Mouse (Mus musculus) cerebellum, adult 11 months (tissue): ENCODE data around the gene Stac2.

Source experiments
- DNase-seq: peaks from one replicate; pipeline ENCODE4 v3.0.0; 2022

Stac2 gene

GRCm38 (mm10) chr11:98020710-98021109 lies 32.6 kb downstream of the Stac2 start:
- DNase-seq = no peak

- DNase-seq = no peak
Measured at GRCm38 (mm10) chr11:98019883-98020610, 33.2 kb downstream of the Stac2 start.

GRCm38 (mm10) chr11:98018858-98019641 lies 34.2 kb downstream of the Stac2 start:
- DNase-seq = no peak

- no peak for DNase-seq
Measured at GRCm38 (mm10) chr11:98018222-98018621, 35.0 kb downstream of the Stac2 start.

DNA sequence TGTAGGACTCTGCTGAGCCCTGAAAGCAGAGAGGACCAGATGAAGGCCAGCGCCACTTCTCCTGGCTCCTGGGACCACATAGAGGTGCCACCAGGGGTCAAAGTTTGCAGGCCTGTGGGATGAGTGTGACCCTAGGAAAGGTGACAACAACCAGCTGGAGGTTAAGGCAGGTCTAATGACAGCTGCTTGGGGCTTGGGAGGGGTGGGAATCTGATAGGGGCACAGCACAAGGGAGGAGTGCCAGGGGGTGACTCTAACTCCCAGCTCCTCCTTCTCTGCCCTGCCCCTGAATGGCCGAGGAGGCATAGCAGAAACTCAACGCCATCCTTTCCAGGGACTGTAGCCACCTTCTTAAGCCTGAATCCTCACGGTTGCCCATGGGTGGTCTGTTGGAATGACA lies 36.4 kb downstream of the Stac2 start:
- DNase-seq = no peak

- DNase-seq = no peak
Measured at GRCm38 (mm10) chr11:98016177-98016576, 37.1 kb downstream of the Stac2 start.

GRCm38 (mm10) chr11:98012831-98013230 lies 40.4 kb downstream of the Stac2 start:
- DNase-seq = no peak

GRCm38 (mm10) chr11:98011716-98012115 lies 41.5 kb downstream of the Stac2 start:
- DNase-seq = no peak

- no peak for DNase-seq
Measured at GRCm38 (mm10) chr11:98008087-98008486, 45.2 kb downstream of the Stac2 start.

DNA sequence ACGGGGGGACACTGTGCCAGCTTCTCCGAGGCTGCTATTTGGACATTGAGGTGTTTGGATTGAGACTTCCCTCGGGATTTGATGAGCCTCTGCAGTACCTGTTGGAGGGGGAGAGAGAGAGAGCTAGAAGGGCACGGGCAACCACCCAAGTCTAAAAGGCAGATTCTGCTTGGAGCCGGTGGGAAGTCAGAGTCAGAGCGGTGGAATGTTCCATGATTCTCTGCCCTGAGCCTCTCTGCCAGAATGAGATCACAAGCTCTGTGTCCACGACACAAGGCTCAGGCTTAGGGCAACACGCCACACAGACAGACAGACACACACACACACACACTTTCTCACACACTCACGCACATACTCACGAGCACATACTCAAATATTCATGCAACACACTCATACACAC lies 47.6 kb downstream of the Stac2 start:
- no peak for DNase-seq

DNA sequence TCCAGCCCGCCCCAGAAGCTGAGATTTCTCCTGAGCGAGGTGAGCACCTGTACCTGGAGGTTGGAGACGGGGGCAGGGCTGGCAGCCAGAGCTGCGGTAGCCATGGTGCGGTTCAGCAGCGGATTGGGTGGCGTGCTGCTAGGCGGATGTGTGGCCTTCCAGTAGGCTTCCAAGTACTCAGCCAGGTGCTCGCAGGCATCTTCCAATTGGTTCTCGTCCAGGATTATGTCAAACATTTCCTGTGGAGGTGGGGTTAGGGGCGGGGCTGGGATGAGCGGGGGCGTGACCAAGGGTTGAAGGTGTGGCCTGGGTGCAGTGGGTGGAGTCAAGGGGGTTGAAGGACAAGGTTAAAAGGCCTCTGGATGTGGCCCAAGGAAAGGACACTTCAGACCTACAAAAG lies 48.2 kb downstream of the Stac2 start:
- no peak for DNase-seq

DNA sequence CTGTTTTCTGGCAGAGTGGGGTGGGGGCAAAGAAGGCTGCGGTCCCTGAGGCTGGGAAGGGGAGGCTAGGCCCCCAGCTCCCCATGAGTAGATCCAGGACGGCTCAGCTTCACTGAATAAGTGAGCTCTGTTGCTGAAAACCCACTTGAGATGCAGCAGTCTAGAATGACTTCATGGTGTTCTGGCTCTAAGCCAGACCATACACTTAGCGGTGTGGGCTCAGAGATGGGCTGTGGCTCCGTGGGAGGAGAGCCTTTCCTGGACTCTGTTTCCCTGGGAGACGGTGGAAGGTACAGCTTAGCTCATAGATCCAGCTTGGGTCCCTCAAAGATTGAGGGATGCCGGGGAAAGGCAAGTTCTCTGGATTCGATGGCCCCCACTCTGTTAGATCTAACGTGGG lies 49.1 kb downstream of the Stac2 start:
- no peak for DNase-seq

GRCm38 (mm10) chr11:98003171-98003671 lies 50.0 kb downstream of the Stac2 start:
- DNase-seq = no peak

GRCm38 (mm10) chr11:98002627-98003026 lies 50.6 kb downstream of the Stac2 start:
- peak; percentile 64 for DNase-seq

DNA sequence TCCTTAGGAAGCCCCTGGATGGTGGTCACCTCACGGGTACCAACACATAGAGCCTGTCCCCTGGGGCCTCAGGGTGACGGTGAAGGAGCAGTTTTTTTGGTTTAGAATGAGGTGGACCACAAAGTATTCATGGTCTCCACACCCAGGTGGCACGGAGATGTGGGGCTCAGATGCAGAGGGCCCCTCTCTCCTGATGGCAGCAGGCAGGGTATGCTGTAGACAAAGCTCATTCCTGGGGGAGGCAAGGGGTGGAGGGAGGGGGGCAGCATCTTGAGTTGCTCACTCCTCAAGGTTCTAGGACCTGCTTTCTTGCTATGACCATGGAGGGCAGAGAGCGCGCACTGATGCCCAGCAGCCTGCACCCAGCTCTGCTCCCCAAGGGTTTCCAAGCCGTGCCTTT lies 51.3 kb downstream of the Stac2 start:
- DNase-seq = no peak

GRCm38 (mm10) chr11:98001351-98001824 lies 51.9 kb downstream of the Stac2 start:
- DNase-seq = no peak

- no peak for DNase-seq
Measured at GRCm38 (mm10) chr11:98000378-98001140, 52.7 kb downstream of the Stac2 start.

DNA sequence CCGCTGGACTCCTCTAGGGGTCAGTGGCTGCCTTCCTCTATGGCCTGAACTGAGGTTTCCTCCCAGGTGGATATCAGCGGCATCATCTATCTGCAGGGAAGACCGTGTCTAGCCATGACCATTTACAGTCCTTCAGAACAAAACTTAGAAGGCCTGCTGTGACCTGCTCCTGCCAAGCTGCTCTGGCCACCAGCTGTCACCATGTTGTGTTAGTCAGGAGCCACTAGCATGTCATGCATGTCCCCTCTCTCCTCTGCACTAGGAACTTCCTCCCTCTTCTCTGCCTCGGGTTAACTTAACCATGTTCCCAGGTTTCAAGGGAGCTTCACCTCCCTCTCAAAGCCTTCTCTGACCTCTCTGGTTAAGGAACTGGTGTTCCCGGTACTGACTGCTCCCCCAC lies 53.5 kb downstream of the Stac2 start:
- DNase-seq = no peak

DNA sequence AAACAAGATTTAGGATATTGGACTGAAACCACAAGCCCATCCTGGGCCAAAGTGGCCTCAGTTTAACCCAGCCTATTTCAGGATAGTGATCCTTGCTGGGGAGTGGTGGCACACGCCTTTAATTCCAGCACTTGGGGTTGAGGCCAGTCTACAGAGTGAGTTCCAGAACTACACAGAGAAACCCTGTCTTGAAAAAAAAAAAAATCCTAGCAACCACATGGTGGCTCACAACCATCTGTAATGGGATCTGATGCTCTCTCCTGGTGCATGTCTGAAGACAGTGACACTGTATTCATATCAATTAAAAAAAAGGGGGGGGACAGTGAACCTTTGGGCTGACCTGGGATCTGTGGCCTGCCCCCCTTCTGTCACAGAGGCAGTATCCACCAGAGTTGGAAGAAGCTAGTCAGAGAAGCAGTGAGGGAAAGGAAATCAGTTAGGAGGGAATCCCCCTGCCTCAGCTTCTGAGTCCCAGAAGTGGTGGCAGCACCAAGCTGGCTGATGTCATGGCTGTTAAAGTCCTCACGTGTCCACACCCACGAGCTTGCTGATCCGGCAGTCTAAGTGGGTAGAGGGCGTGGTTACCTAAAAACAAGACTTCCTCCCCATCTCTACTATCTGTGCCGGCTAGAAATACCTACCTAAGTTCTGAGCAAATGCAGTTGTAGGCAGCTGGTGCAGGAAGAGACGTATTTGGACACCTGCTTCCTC lies 54.2 kb downstream of the Stac2 start:
- no peak for DNase-seq

- no peak for DNase-seq
Measured at GRCm38 (mm10) chr11:97998074-97998793, 55.0 kb downstream of the Stac2 start.

GRCm38 (mm10) chr11:97997387-97997960 lies 55.8 kb downstream of the Stac2 start:
- no peak for DNase-seq

DNA sequence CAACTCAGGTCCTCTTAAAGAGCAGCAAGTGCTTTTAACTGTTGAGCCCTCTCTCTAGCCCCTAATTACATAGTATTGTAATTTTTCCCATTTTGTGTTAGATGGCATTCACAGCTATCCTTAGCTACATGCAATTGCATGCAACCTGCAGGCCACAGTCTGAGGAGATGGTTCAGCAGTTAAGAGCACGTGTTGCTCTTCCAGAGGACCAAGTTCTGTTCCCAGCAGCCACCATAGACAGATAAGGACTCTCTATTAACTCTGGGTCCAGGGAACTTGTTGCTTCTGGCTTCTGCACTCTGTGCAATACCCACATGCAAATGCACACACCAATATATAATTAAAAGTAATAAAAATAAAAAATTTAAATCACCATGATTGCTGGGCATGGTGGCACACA lies 56.6 kb downstream of the Stac2 start:
- no peak for DNase-seq
